Mouse (Mus musculus): ENCODE results near the gene Troap.
A peak's percentile ranks its signal among the peaks of the same experiment; 100 is the strongest.
"Not testable (repeated sequence)": the region's sequence is repeated elsewhere in the genome, so short reads cannot be mapped to it uniquely, and the experiment has no call there.

Troap gene

GRCm38 (mm10) chr15:99040920-99041856 is 33.2 kb upstream of the Troap start:
- no peak for DNase-seq (ENCODE audit: low spot score)

DNA sequence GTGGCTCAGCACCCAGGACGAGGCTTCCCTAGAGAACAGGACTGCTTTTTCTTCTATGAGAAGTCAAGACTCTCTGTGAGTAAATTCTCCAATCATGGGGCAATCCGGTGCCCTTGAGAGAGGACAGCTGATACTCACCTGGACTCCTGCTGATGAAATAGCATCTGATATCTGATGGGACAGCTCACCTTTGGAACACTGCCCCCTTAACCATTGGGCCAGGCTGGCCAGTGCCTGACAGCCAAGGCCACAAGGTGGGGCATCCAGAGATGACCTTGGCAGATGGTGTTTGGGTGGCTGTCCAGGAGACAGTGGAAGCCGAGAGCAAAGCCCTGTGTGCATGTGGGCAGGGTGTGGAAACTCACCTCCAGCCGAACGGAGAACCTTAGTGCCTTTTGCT is 32.0 kb upstream of the Troap start:
- DNase-seq (ENCODE audit: low spot score) = no peak

GRCm38 (mm10) chr15:99044854-99045253 is 29.5 kb upstream of the Troap start:
- no peak for DNase-seq (ENCODE audit: low spot score)

DNA sequence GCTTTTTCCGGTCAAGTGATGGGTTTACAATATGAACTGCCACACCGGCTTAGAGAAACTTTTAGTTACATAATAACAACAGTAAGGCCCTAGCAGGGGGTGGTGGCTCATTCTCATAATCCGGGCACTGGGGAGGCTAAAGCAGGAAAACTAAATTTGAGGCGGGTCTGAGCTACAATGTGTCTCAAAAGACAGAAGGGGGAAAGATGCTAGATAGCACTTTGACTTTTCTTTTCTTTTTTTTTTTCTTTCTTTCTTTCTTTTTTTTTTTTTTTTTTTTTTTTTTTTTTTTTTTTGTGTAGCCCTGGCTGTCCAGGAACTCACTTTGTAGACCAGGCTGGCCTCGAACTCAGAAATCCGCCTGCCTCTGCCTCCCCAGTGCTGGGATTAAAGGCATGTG is 28.6 kb upstream of the Troap start:
- not testable (repeated sequence) for DNase-seq (ENCODE audit: low spot score)

DNA sequence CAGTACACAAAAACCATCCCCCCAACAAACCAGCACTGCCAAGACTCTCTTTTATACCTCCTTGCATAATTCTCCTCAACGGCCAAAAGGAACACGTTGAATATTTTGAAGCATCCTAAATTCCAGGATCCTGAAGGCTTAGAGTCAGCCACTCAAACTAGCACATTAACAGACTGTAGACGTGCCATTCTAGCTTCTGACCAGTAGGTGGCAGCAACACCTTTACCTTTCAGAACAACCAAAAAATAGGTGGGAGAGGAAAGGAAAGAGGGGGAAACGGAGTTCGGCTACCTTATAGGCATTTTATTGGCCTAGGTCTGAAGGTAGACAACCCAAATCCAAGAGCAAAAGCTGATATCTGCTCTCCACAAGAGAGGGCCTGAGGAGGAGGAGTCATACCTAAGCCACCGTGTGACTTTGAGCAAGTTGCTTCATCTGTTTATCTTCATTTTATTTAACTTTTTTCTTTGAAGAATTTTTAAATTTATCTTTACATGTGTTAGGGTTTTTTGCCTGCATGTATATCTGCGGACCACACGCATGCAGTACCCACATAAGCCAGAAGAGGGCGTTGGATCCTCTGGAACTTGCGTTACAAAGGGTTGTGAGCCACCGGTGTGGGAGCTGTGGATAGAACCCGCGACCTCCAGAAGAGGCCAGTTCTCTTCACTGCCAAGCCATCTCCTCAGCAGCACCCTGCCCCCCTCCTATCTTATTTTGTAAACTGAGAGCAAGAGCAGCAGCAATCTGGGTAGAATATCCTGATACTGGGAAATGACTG is 24.7 kb upstream of the Troap start:
- DNase-seq (ENCODE audit: low spot score) = no peak

- no peak for DNase-seq (ENCODE audit: low spot score)
These were observed 21.0 kb upstream of the Troap start for GRCm38 (mm10) chr15:99053373-99053772.

DNA sequence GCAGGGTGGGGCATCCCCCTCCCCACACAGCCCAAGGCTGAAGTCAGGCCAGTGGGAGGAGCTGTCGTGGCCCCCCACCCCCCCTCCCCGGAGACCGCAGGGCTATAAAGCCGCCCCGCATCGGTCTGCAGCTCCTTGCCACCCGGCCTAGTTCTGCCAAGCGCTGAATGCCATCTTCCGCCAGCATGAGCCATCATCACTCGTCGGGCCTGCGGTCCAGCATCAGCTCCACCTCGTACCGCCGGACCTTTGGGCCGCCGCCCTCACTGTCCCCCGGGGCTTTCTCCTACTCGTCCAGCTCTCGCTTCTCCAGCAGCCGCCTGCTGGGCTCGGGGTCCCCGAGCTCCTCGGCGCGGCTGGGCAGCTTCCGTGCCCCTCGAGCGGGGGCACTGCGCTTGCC is 19.3 kb upstream of the Troap start, which contains the start of gene Prph:
TSS of gene Prph (plus strand) at position 135 of the 400 bp plus-strand sequence.
- DNase-seq (ENCODE audit: low spot score) = no peak

DNA sequence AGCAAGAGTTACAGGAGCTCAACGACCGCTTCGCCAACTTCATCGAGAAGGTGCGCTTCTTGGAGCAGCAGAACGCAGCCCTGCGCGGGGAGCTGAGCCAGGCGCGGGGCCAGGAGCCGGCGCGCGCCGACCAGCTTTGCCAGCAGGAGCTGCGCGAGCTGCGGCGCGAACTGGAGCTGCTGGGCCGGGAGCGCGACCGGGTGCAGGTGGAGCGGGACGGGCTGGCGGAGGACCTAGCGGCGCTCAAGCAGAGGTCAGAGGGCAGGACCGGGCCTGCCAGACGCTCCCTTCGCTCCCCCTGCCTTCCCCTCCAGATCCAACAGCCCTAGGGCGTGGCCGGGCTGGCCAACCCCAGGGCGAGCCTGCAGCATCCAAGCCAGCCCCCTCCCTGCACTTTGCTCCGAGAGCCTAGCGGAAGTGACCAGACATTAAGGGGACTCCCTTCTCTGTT is 18.8 kb upstream of the Troap start:
- no peak for DNase-seq (ENCODE audit: low spot score)

- no peak for DNase-seq (ENCODE audit: low spot score)
These were observed 18.0 kb upstream of the Troap start for GRCm38 (mm10) chr15:99056332-99056731.

DNA sequence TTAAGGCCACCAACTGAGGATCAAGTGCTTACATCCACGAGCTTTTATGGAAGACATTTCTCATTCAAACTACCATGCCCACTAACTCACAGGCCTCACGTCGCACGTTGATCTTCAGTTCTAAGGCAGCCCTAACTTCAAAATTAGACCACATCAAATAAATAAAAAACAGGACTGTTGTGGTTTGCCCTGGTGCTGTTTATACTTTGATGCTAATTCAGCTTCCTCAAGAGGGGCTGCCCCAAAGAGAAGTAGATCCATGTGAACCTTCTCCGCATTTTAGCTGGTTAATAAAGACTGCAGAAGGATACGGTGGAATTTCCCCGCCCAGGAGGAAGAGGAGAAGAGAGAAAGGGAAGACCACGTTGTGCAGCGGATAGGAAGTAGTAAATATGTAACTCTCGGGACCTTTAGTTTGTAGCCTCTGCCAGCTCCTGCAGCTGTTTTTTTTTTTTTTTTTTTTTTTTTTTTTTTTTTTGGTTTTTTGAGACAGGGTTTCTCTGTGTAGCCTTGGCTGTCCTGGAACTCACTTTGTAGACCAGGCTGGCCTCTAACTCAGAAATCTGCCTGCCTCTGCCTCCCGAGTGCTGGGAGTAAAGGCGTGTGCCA is 8.7 kb upstream of the Troap start:
- DNase-seq (ENCODE audit: low spot score) = no peak

GRCm38 (mm10) chr15:99071988-99072387 is 2.4 kb upstream of the Troap start:
- no peak for DNase-seq (ENCODE audit: low spot score)

DNA sequence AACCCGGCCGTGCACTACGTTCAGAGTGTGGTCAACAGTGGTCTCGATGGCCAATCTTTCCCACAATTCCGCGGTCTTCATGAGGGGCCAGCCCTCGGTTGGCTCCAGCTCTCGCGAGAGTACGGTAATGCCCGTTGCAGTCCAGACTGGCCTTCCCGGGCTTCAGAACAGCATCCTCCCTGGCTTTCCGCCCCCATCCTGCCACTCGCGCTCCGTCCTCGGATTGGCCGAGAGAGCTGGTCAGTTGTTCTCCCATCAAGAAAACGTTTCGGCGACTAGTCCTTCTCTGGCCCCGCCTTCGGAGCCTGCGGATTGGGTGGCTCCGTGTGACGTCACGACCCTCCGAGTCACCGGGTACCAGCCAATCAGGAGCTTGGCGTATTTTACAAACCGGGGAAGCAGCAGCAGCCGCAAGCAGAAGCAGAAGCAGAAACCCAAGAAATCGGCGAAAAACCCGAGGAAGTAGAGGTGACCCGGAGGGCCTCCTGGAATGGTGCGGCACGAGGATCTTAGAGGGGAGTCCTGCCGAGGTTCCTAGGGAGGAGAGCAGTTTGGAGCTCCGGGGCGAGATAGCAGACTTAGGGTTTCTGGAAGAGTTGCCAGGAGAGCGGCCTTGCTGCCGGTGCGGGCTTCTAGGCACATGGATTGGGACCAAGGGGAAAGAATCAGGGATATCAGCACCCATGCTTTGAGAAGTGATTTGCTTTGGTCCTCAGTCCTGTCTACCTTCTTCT is 392 bp downstream of the Troap start:
- peak; percentile 94 for DNase-seq (ENCODE audit: low spot score)

- not testable (repeated sequence) for DNase-seq (ENCODE audit: low spot score)
These were observed 1.6 kb downstream of the Troap start for GRCm38 (mm10) chr15:99076011-99076410.

GRCm38 (mm10) chr15:99078181-99078910 is 4.0 kb downstream of the Troap start:
- DNase-seq (ENCODE audit: low spot score) = no peak

DNA sequence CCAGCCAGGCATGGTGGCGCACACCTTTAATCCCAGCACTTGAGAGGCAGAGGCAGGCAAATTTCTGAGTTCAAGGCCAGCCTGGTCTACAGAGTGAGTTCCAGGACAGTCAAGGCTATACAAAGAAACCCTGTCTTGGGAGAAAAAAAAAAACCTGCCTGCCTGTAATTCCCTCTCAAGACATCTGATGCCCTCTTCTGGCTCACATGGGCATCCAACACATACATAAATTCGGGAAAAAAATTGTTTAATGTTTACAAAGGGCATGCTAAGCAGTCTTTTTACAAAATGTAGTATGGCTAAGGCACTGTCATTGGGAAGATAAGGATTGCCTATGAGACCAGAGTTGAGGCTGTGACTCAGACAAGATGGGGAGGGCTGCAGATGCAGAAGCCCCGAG is 5.4 kb downstream of the Troap start:
- no peak for DNase-seq (ENCODE audit: low spot score)

DNA sequence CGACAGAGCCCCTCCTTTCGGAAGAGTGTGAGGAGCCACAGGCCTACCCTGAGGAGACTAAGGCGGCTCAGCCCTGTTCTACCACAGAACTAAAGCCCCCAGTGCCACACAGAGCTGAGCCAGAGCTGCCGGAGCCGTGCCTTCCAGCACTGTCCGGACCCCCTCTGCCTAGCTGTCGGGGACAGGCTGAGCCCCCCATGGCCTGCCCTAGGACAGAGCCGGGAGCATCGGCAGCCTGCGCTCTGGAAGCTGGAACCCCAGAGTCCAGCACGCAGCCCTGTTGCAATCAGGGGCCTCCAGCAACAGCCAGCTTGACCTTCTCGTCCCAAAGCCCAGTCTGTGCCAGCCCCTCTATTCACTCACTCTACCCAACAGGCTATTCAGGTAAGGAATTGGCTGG is 7.9 kb downstream of the Troap start:
- no peak for DNase-seq (ENCODE audit: low spot score)

- no peak for DNase-seq (ENCODE audit: low spot score)
These were observed 8.5 kb downstream of the Troap start for GRCm38 (mm10) chr15:99082840-99083239.

DNA sequence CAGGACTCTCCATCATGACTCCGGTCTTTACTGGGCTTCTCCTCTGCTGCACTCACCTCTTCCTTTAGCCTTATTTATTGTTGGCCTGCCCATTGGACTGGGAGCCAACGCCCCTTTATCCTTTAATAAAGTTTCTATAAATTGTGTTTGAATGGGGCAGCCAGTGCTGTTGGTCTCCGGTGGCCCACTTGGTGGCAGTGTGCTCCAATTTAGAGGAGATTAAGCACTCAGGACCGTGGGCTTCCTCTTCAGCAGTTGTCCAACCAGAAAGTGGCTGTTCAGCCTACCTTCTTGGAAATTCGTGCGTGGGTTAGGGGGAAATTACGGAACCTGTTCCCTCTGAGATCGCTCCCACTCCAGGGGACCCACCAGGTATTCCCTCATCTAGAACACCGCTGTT is 8.9 kb downstream of the Troap start:
- DNase-seq (ENCODE audit: low spot score) = no peak

GRCm38 (mm10) chr15:99083867-99084557 is 9.6 kb downstream of the Troap start:
- no peak for DNase-seq (ENCODE audit: low spot score)

- DNase-seq (ENCODE audit: low spot score) = no peak
These were observed 10.2 kb downstream of the Troap start for GRCm38 (mm10) chr15:99084618-99085017.

GRCm38 (mm10) chr15:99085997-99086396 is 11.6 kb downstream of the Troap start:
- DNase-seq (ENCODE audit: low spot score) = no peak
